ENCODE assay signal across 9 mouse cellular contexts in the genomic region with DNA sequence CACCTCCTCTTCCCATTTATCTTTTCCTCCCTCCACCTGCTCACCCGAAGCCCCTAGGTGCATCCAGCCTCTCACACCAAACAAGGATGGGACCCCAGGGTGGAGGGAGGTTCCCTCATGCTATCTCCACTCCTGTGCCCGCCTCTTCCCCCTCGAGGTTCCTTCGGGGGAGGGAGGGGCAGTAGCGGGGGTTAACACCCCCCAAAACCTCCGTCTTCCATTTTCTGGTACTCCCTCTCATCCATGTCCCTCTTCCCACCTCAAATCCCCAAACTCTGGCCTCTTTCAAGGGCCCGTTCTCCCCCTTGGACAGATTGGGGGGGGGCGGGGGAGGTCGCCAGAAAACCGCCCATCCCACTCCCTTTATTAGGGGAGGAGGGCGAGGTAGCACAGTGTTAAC. TPM values are rescaled to one million over a fixed set of nuclear protein-coding genes. Genes with fewer than 3 reads are reported as not detected.
DNase-seq lines count a peak whose midpoint lies in the region; ATAC-seq and TF ChIP-seq lines count a peak whose summit lies in the region.
"Had no signal": no experiment of that assay in that cellular context is flagged by ENCODE, and none has a peak within 500 bp of the region (broad histone marks: within the 10 kb centered on the region; RNA-seq: fewer than 3 reads in every experiment).

No protein-coding gene starts in this region.

- H3K4me2 ChIP-seq in liver, embryonic 11.5 days, result peak overlapping the region; percentile 29
- no peak overlapping the region for H3K4me2 ChIP-seq in liver, postnatal 0 days (ENCODE audit: low read depth, low read length)
- H3K4me2 ChIP-seq in embryonic facial prominence, embryonic 15.5 days (replicated peaks), result peak overlapping the region; percentile 38
- peak overlapping the region; percentile 42; the same call in 1 of the 2 replicates for H3K4me2 ChIP-seq in intestine, embryonic 15.5 days (replicated peaks)
- peak overlapping the region; percentile 40 for H3K4me2 ChIP-seq in neural tube, embryonic 15.5 days
- H3K4me2 ChIP-seq: midbrain, embryonic 12.5 days had no signal

- H3K4me3 ChIP-seq in liver, embryonic 11.5 days (ENCODE audit: low read depth, low read length), result no peak overlapping the region; the same call in 1 of the 2 replicates
- H3K4me3 ChIP-seq in liver, postnatal 0 days (ENCODE audit: low read depth, low read length), result no peak overlapping the region
- H3K4me3 ChIP-seq in embryonic facial prominence, embryonic 15.5 days (replicated peaks), result peak overlapping the region; percentile 18
- H3K4me3 ChIP-seq in intestine, embryonic 15.5 days (replicated peaks), result no peak overlapping the region
- no peak overlapping the region for H3K4me3 ChIP-seq in neural tube, embryonic 15.5 days (replicated peaks)
- H3K4me3 ChIP-seq: midbrain, embryonic 12.5 days had no signal

- H3K9ac ChIP-seq in liver, embryonic 11.5 days (ENCODE audit: low read depth, low read length), result no peak overlapping the region
- H3K9ac ChIP-seq in liver, postnatal 0 days (replicated peaks), result no peak overlapping the region
- no peak overlapping the region for H3K9ac ChIP-seq in embryonic facial prominence, embryonic 15.5 days
- H3K9ac ChIP-seq in intestine, embryonic 15.5 days, result no peak overlapping the region
- H3K9ac ChIP-seq in neural tube, embryonic 15.5 days (replicated peaks), result no peak overlapping the region
- H3K9ac ChIP-seq: midbrain, embryonic 12.5 days had no signal

- H3K27me3 ChIP-seq in liver, embryonic 11.5 days (replicated peaks; ENCODE audit: control insufficient read depth, insufficient read depth, low read length), result peaks cover 38% of the 10 kb centered on the region
- H3K27me3 ChIP-seq in liver, postnatal 0 days (ENCODE audit: insufficient read depth, low read length), result peaks cover 31% of the 10 kb centered on the region
- H3K27me3 ChIP-seq in embryonic facial prominence, embryonic 15.5 days, result peaks cover 9% of the 10 kb centered on the region; the same call in 1 of the 2 replicates
- H3K27me3 ChIP-seq in intestine, embryonic 15.5 days (replicated peaks), result peaks cover 17% of the 10 kb centered on the region; the same call in 1 of the 2 replicates
- 0 out of 2 replicates have a peak, but pooled peaks cover 2% of the 10 kb centered on the region for H3K27me3 ChIP-seq in neural tube, embryonic 15.5 days (replicated peaks)

- no peak for DNase-seq in liver, embryonic 11.5 days (ENCODE audit: low spot score)
- DNase-seq in liver, postnatal 0 days, result no peak
- no peak for DNase-seq in urinary bladder, adult 18-20 months (ENCODE audit: low spot score in 2 of 2)
- DNase-seq: right cerebral cortex, postnatal 14 days had no signal

- 6% methylated on average over 11 of the region's 11 CpGs for WGBS in liver, embryonic 11.5 days
- WGBS in liver, postnatal 0 days (ENCODE audit: insufficient replicate concordance), result 6% methylated on average over 9 of the region's 11 CpGs
- WGBS in embryonic facial prominence, embryonic 15.5 days, result 13% methylated on average over 11 of the region's 11 CpGs
- WGBS in intestine, embryonic 15.5 days, result 13% methylated on average over 11 of the region's 11 CpGs
- WGBS in neural tube, embryonic 15.5 days, result 15% methylated on average over 10 of the region's 11 CpGs

- no peaks in the 10 kb centered on the region for H3K9me3 ChIP-seq in liver, embryonic 11.5 days (ENCODE audit: control insufficient read depth, low read length)
- H3K9me3 ChIP-seq in liver, postnatal 0 days (ENCODE audit: low read length), result no peaks in the 10 kb centered on the region
- no peaks in the 10 kb centered on the region for H3K9me3 ChIP-seq in embryonic facial prominence, embryonic 15.5 days (replicated peaks)
- H3K9me3 ChIP-seq in intestine, embryonic 15.5 days, result no peaks in the 10 kb centered on the region
- no peaks in the 10 kb centered on the region for H3K9me3 ChIP-seq in neural tube, embryonic 15.5 days (replicated peaks)
- H3K9me3 ChIP-seq: midbrain, embryonic 12.5 days had no signal

- no peaks in the 10 kb centered on the region for H3K36me3 ChIP-seq in liver, embryonic 11.5 days (ENCODE audit: control insufficient read depth, insufficient read depth, low read length)
- H3K36me3 ChIP-seq in liver, postnatal 0 days (replicated peaks; ENCODE audit: insufficient read depth, low read length), result no peaks in the 10 kb centered on the region
- 0 out of 2 replicates have a peak, but pooled peaks cover 6% of the 10 kb centered on the region for H3K36me3 ChIP-seq in embryonic facial prominence, embryonic 15.5 days
- no peaks in the 10 kb centered on the region for H3K36me3 ChIP-seq in intestine, embryonic 15.5 days
- peaks cover 16% of the 10 kb centered on the region; the same call in 1 of the 2 replicates for H3K36me3 ChIP-seq in neural tube, embryonic 15.5 days

- no peaks in the 10 kb centered on the region for H3K4me1 ChIP-seq in liver, embryonic 11.5 days (replicated peaks; ENCODE audit: control insufficient read depth, insufficient read depth, low read length)
- H3K4me1 ChIP-seq in liver, postnatal 0 days (ENCODE audit: insufficient read depth), result no peaks in the 10 kb centered on the region
- peaks cover 7% of the 10 kb centered on the region for H3K4me1 ChIP-seq in embryonic facial prominence, embryonic 15.5 days
- H3K4me1 ChIP-seq in intestine, embryonic 15.5 days (replicated peaks), result peaks cover 8% of the 10 kb centered on the region; the same call in 1 of the 2 replicates
- peaks cover 4% of the 10 kb centered on the region; the same call in 1 of the 2 replicates for H3K4me1 ChIP-seq in neural tube, embryonic 15.5 days

- no peak overlapping the region for H3K27ac ChIP-seq in liver, embryonic 11.5 days (ENCODE audit: low read depth, low read length)
- no peak overlapping the region for H3K27ac ChIP-seq in liver, postnatal 0 days (ENCODE audit: low read depth)
- H3K27ac ChIP-seq in embryonic facial prominence, embryonic 15.5 days (replicated peaks), result no peak overlapping the region
- no peak overlapping the region for H3K27ac ChIP-seq in intestine, embryonic 15.5 days
- no peak overlapping the region for H3K27ac ChIP-seq in neural tube, embryonic 15.5 days (replicated peaks)
- H3K27ac ChIP-seq: midbrain, embryonic 12.5 days had no signal

- TF ChIP-seq CTCF in liver, postnatal 0 days (IDR thresholded peaks at IDR 0.05; ENCODE audit: low read depth), result no peak

- ATAC-seq in liver, embryonic 11.5 days (replicated peaks; ENCODE audit: low FRiP score), result no peak
- no peak for ATAC-seq in liver, postnatal 0 days
- no peak for ATAC-seq in embryonic facial prominence, embryonic 15.5 days (ENCODE audit: insufficient number of reproducible peaks, low FRiP score, low TSS enrichment, low read depth)
- ATAC-seq in intestine, embryonic 15.5 days, result no peak
- ATAC-seq in neural tube, embryonic 15.5 days (ENCODE audit: low FRiP score), result no peak
- ATAC-seq in cerebellum, adult (ENCODE audit: insufficient number of reproducible peaks, low FRiP score, low TSS enrichment), result no peak

- TF ChIP-seq EP300 in liver, postnatal 0 days (IDR thresholded peaks at IDR 0.05; ENCODE audit: low read depth), result no peak

RNA-seq across cellular contexts. Expression of a gene that starts 22.9 kb away (rescaled TPM):
- polyA plus RNA-seq in liver, embryonic 11.5 days (2014; fragmentation: Nextera tagmentation; extraction: Ambion mirVana), result 1.7 and 2.3 TPM in 2 replicates
- polyA plus RNA-seq in liver, postnatal 0 days (2015; fragmentation: Nextera tagmentation; extraction: Ambion mirVana), result not detected in 2 replicates
- polyA plus RNA-seq in embryonic facial prominence, embryonic 15.5 days (2015; fragmentation: Nextera tagmentation; extraction: Ambion mirVana), result 2.2 and 3.0 TPM in 2 replicates
- 2.0 and 2.2 TPM in 2 replicates for polyA plus RNA-seq in intestine, embryonic 15.5 days (2015; fragmentation: Nextera tagmentation; extraction: Ambion mirVana)
- 11.0 and 11.2 TPM in 2 replicates for polyA plus RNA-seq in neural tube, embryonic 15.5 days (2015; fragmentation: Nextera tagmentation; extraction: Ambion mirVana)

RNA-seq across cellular contexts. Expression of a gene that starts 34.8 kb away (rescaled TPM):
- polyA plus RNA-seq in liver, embryonic 11.5 days (2014; fragmentation: Nextera tagmentation; extraction: Ambion mirVana), result 0.29 and 0.42 TPM in 2 replicates
- polyA plus RNA-seq in liver, postnatal 0 days (2015; fragmentation: Nextera tagmentation; extraction: Ambion mirVana), result 0.12 and 0.13 TPM in 2 replicates
- polyA plus RNA-seq in embryonic facial prominence, embryonic 15.5 days (2015; fragmentation: Nextera tagmentation; extraction: Ambion mirVana), result 2.0 and 3.1 TPM in 2 replicates
- 1.2 and 1.8 TPM in 2 replicates for polyA plus RNA-seq in intestine, embryonic 15.5 days (2015; fragmentation: Nextera tagmentation; extraction: Ambion mirVana)
- 3.4 and 4.1 TPM in 2 replicates for polyA plus RNA-seq in neural tube, embryonic 15.5 days (2015; fragmentation: Nextera tagmentation; extraction: Ambion mirVana)

RNA-seq across cellular contexts. Expression of a gene that starts 56.4 kb away (rescaled TPM):
- polyA plus RNA-seq in liver, embryonic 11.5 days (2014; fragmentation: Nextera tagmentation; extraction: Ambion mirVana), result 0.19 TPM in 1 of 2 replicates, not detected in the other
- 0.30 TPM in 1 of 2 replicates, not detected in the other for polyA plus RNA-seq in liver, postnatal 0 days (2015; fragmentation: Nextera tagmentation; extraction: Ambion mirVana)
- polyA plus RNA-seq in embryonic facial prominence, embryonic 15.5 days (2015; fragmentation: Nextera tagmentation; extraction: Ambion mirVana), result 5.1 and 7.3 TPM in 2 replicates
- polyA plus RNA-seq in intestine, embryonic 15.5 days (2015; fragmentation: Nextera tagmentation; extraction: Ambion mirVana), result 0.33 TPM in 1 of 2 replicates, not detected in the other
- 0.43 and 0.97 TPM in 2 replicates for polyA plus RNA-seq in neural tube, embryonic 15.5 days (2015; fragmentation: Nextera tagmentation; extraction: Ambion mirVana)
